Mouse (Mus musculus) CH12.LX (cell line): Measurements from ENCODE around the gene Klf9. TPM values are rescaled to one million over a fixed set of nuclear protein-coding genes. Genes with fewer than 3 reads are reported as not detected.

Experiments
- DNase-seq: peaks from one replicate; pipeline ENCODE4 v3.0.0-alpha.2; 2013; ENCODE audit errors: extremely low read depth
- H3K27ac ChIP-seq: 2 replicates; pipeline ENCODE4 v1.5.1; 2012; ENCODE audit warnings: low read depth, mild to moderate bottlenecking, control low read depth, moderate library complexity; ENCODE audit not compliant: insufficient read depth
- H3K27me3 ChIP-seq: replicated peaks from 2 replicates; pipeline ENCODE3; 2012; ENCODE audit warnings: inconsistent platforms
- H3K36me3 ChIP-seq, 2 experiments: replicated peaks in 1 of 2; 2 replicates each; pipeline versions ENCODE3 to v1.6.1; 2012; ENCODE audit warnings: inconsistent platforms in 1 of 2, low read length in 1 of 2, mild to moderate bottlenecking in 1 of 2, mixed read lengths in 1 of 2, moderate library complexity in 1 of 2; ENCODE audit not compliant: control insufficient read depth in 1 of 2, insufficient read depth in 1 of 2
- H3K4me1 ChIP-seq, 2 experiments: 2 replicates each; pipeline ENCODE4 v1.6.1; 2012; ENCODE audit warnings: inconsistent platforms in 1 of 2, moderate library complexity in 1 of 2; ENCODE audit not compliant: insufficient read depth in 2 of 2, control insufficient read depth in 1 of 2
- H3K4me2 ChIP-seq: 2 replicates; pipeline ENCODE4 v1.6.1; 2012; ENCODE audit warnings: low read depth, mild to moderate bottlenecking, control low read depth; ENCODE audit not compliant: poor library complexity, insufficient read depth, severe bottlenecking
- H3K4me3 ChIP-seq, 3 experiments: fragments of 150-350 bp in 1 of 3; sonication (generic) in 1 of 3; replicated peaks in 1 of 3; 2 replicates each; pipeline versions ENCODE3 to v1.5.1; 2011 to 2012; ENCODE audit warnings: low read depth in 2 of 3, low read length in 2 of 3, mild to moderate bottlenecking in 2 of 3, moderate library complexity in 2 of 3, control low read depth in 1 of 3, improper control_type of control experiment in 1 of 3, inconsistent platforms in 1 of 3, mixed read lengths in 1 of 3; ENCODE audit not compliant: poor library complexity in 1 of 3
- H3K79me2 ChIP-seq: replicated peaks from 2 replicates; pipeline ENCODE4 v1.6.1; 2012; ENCODE audit warnings: mild to moderate bottlenecking, moderate library complexity; ENCODE audit not compliant: control insufficient read depth, poor library complexity, insufficient read depth, severe bottlenecking; ENCODE audit errors: extremely low read depth
- H3K9ac ChIP-seq: 2 replicates; pipeline ENCODE4 v1.6.1; 2012; ENCODE audit warnings: low read depth, mild to moderate bottlenecking, control low read depth, moderate library complexity; ENCODE audit not compliant: insufficient read depth
- H3K9me3 ChIP-seq: replicated peaks from 2 replicates; pipeline ENCODE3; 2012; ENCODE audit warnings: low read length, inconsistent platforms, mixed read lengths
- CHD2 ChIP-seq: IDR thresholded peaks from 2 replicates; pipeline ENCODE4 v1.6.1; 2011; ENCODE audit warnings: low read length, improper control_type of control experiment
- CTCF ChIP-seq, 2 experiments: IDR thresholded peaks in 1 of 2; conservative IDR thresholded peaks in 1 of 2; 2 replicates each; pipeline ENCODE4 v1.5.1; 2011 to 2012; ENCODE audit warnings: low read depth in 2 of 2, low read length in 2 of 2, improper control_type of control experiment in 1 of 2, inconsistent platforms in 1 of 2, mild to moderate bottlenecking in 1 of 2, moderate library complexity in 1 of 2
- ELF1 ChIP-seq: IDR thresholded peaks from 2 replicates; pipeline ENCODE4 v1.6.1; 2014; ENCODE audit warnings: low read depth, mild to moderate bottlenecking, inconsistent platforms, low read length, improper control_type of control experiment
- EP300 ChIP-seq: IDR thresholded peaks from 2 replicates; pipeline ENCODE4 v1.6.1; 2011; ENCODE audit warnings: low read length, improper control_type of control experiment
- GABPA ChIP-seq: IDR thresholded peaks from 2 replicates; pipeline ENCODE4 v1.6.1; 2012; ENCODE audit warnings: low read depth, low read length, improper control_type of control experiment, inconsistent platforms; ENCODE audit not compliant: insufficient replicate concordance
- JUND ChIP-seq: conservative IDR thresholded peaks from 2 replicates; pipeline ENCODE4 v1.6.1; 2011; ENCODE audit warnings: low read depth, low read length, improper control_type of control experiment
- MAFK ChIP-seq: IDR thresholded peaks from 2 replicates; pipeline ENCODE4 v1.6.1; 2011; ENCODE audit warnings: low read length, improper control_type of control experiment; ENCODE audit not compliant: insufficient replicate concordance
- MAX ChIP-seq: IDR thresholded peaks from 2 replicates; pipeline ENCODE4 v1.6.1; 2011; ENCODE audit warnings: low read length, improper control_type of control experiment
- MEF2A ChIP-seq: IDR thresholded peaks from 2 replicates; pipeline ENCODE4 v1.6.1; 2014; ENCODE audit warnings: low read depth, mild to moderate bottlenecking, inconsistent platforms, low read length, improper control_type of control experiment, borderline replicate concordance
- MXI1 ChIP-seq: IDR thresholded peaks from 2 replicates; pipeline ENCODE4 v1.6.1; 2011; ENCODE audit warnings: mild to moderate bottlenecking, low read depth, low read length, improper control_type of control experiment
- MYC ChIP-seq: IDR thresholded peaks from 2 replicates; pipeline ENCODE4 v1.6.1; 2011; ENCODE audit warnings: low read depth, mild to moderate bottlenecking, improper control_type of control experiment, low read length
- NELFE ChIP-seq: IDR thresholded peaks from 2 replicates; pipeline ENCODE4 v1.6.1; 2011; ENCODE audit warnings: low read depth, low read length, improper control_type of control experiment
- POLR2A ChIP-seq: IDR thresholded peaks from 2 replicates; pipeline ENCODE4 v1.6.1; 2011; ENCODE audit warnings: low read depth, mild to moderate bottlenecking, improper control_type of control experiment, low read length
- SIN3A ChIP-seq: IDR thresholded peaks from 2 replicates; pipeline ENCODE4 v1.6.1; 2012; ENCODE audit warnings: low read length, improper control_type of control experiment, inconsistent platforms
- SMC3 ChIP-seq: IDR thresholded peaks from 2 replicates; pipeline ENCODE4 v1.6.1; 2011; ENCODE audit warnings: low read depth, low read length, improper control_type of control experiment
- TBP ChIP-seq: conservative IDR thresholded peaks from 2 replicates; pipeline ENCODE4 v1.6.1; 2011; ENCODE audit warnings: low read depth, low read length, improper control_type of control experiment
- TCF12 ChIP-seq: IDR thresholded peaks from 2 replicates; pipeline ENCODE4 v1.6.1; 2014; ENCODE audit warnings: low read depth, mild to moderate bottlenecking, inconsistent platforms, low read length, improper control_type of control experiment
- USF2 ChIP-seq: conservative IDR thresholded peaks from 2 replicates; pipeline ENCODE4 v1.6.1; 2011; ENCODE audit warnings: low read depth, low read length, improper control_type of control experiment
- ZC3H11A ChIP-seq: IDR thresholded peaks from 2 replicates; pipeline ENCODE4 v1.6.1; 2012; ENCODE audit warnings: low read depth, mild to moderate bottlenecking, inconsistent platforms, low read length, improper control_type of control experiment
- ZNF384 ChIP-seq: IDR thresholded peaks from 2 replicates; pipeline ENCODE4 v1.6.1; 2012; ENCODE audit warnings: low read depth, low read length, improper control_type of control experiment, inconsistent platforms
- dilution Hi-C: fragments of 300-500 bp; cut with MboI; formaldehyde crosslinking; loops from 2 replicates; pipeline ENCODE4 v1.14.3; 2020; ENCODE audit warnings: low sequenced_read_pairs; ENCODE audit not compliant: extremely low pct_unique_long_range_greater_than_20kb, extremely low pct_ligation_motif_present
- in situ Hi-C: fragments of 300-500 bp; cut with MboI; formaldehyde crosslinking; loops from 3 replicates; pipeline ENCODE4 v1.14.3; 2019; ENCODE audit warnings: low sequenced_read_pairs, low pct_ligation_motif_present, low pct_unique_long_range_greater_than_20kb, mixed read lengths
- polyA plus RNA-seq: library from polyadenylated mRNA; unstranded; fragments of >175 nt; gene quantifications from 2 replicates; pipeline ENCODE4 v1.2.1, GENCODE M21; 2012; ENCODE audit warnings: low read depth; ENCODE audit not compliant: insufficient read length
- total RNA-seq, 2 experiments: library from RNA; depleted of rRNA; stranded (reverse); fragments of 300-350 nt in 1 of 2; fragments of >200 nt in 1 of 2; gene quantifications; 2 replicates each; pipeline ENCODE4 v1.2.3; 2012 to 2014

Klf9 gene
- total RNA-seq (2012; rRNA removed), result not detected in 2 replicates
- not detected in 2 replicates for total RNA-seq (2014; rRNA removed)
- polyA plus RNA-seq, result not detected in 2 replicates

- Histone ChIP-seq H3K27ac (no peak within 1 kb of the TSS), H3K79me2 (no peaks in the 10 kb centered on the region), H3K4me1 (0 out of 4 replicates have a peak, but pooled peaks cover 0 to 5% of the 10 kb centered on the region in 2 experiments), H3K36me3 (no peaks in the 10 kb centered on the region), H3K4me3 (no peak within 1 kb of the TSS), H3K4me2 (no peak within 1 kb of the TSS), H3K27me3 (no peaks in the 10 kb centered on the region), H3K9ac (no peak within 1 kb of the TSS), H3K9me3 (peaks cover 24% of the 10 kb centered on the region)
- DNase-seq, result no peak
- dilution Hi-C loops, result no loop called here
- in situ Hi-C loops, result no loop called here
- TF ChIP-seq CHD2 (no peak), SMC3 (no peak), CTCF (conservative IDR thresholded peaks at IDR 0.05 in 1 of 2, IDR thresholded peaks at IDR 0.05 in 1 of 2; ENCODE audit: low read depth in 2 of 2, low read length in 2 of 2) (no peak), MAFK (no peak), ELF1 (no peak), TCF12 (no peak), MAX (no peak), ZNF384 (no peak), EP300 (no peak), SIN3A (no peak), GABPA (no peak), TBP (no peak), ZC3H11A (no peak), USF2 (no peak), JUND (no peak), MXI1 (no peak), MEF2A (no peak), NELFE (no peak), POLR2A (no peak), MYC (no peak)
Observed at GRCm38 (mm10) chr19:23140689-23141317, at the start of gene Klf9. Gene Klf9, plus strand, starts transcription at chr19:23141226.

- no peak overlapping the region for H3K9ac ChIP-seq
- H3K4me2 ChIP-seq, result no peak overlapping the region
- dilution Hi-C loops, result no loop called here
- no peaks in the 10 kb centered on the region for H3K27me3 ChIP-seq
- H3K9me3 ChIP-seq, result no peaks in the 10 kb centered on the region
- no peaks in the 10 kb centered on the region for H3K4me1 ChIP-seq
- no peaks in the 10 kb centered on the region for H3K36me3 ChIP-seq
- in situ Hi-C loops, result no loop called here
- H3K27ac ChIP-seq, result no peak overlapping the region
- H3K79me2 ChIP-seq, result no peaks in the 10 kb centered on the region
- no peak for TF ChIP-seq USF2
- no peak overlapping the region for H3K4me3 ChIP-seq
- no peak for DNase-seq
Observed at GRCm38 (mm10) chr19:23091586-23091985, 49.4 kb upstream of the Klf9 start.
